ENCODE assay signal across 27 mouse cellular contexts in genomic region chr12:64361592-64362116, GRCm38 (mm10).
DNase-seq lines count a peak whose midpoint lies in the region; ATAC-seq lines count a peak whose summit lies in the region.
"Had no signal": no experiment of that assay in that cellular context is flagged by ENCODE, and none has a peak within 500 bp of the region (broad histone marks: within the 10 kb centered on the region; RNA-seq: fewer than 3 reads in every experiment).

No protein-coding gene starts in this region.

- no peak for DNase-seq in heart, postnatal 25 days (ENCODE audit: low spot score)
- no peak for DNase-seq in kidney, postnatal 4 days
- no peak for DNase-seq in liver
- no peak for DNase-seq in adrenal gland, postnatal 36 days
- DNase-seq: adrenal gland, postnatal 10 days; cerebellum, adult 11 months; cerebellum, adult 2 months; cerebellum, adult 9-11 months; cerebellum, postnatal 25 days; forebrain, postnatal 0 days; gastrocnemius, adult 2 months; gastrocnemius, postnatal 14 days; heart, adult 11 months; heart, postnatal 10 days; heart, postnatal 4 days had no signal

- no peaks in the 10 kb centered on the region for H3K4me1 ChIP-seq in heart, embryonic 15.5 days (replicated peaks)
- 0 out of 2 replicates have a peak, but pooled peaks cover 4% of the 10 kb centered on the region for H3K4me1 ChIP-seq in kidney, embryonic 15.5 days
- no peaks in the 10 kb centered on the region for H3K4me1 ChIP-seq in liver, embryonic 12.5 days
- H3K4me1 ChIP-seq in midbrain, embryonic 15.5 days, result no peaks in the 10 kb centered on the region
- H3K4me1 ChIP-seq: embryonic facial prominence, embryonic 12.5 days; embryonic facial prominence, embryonic 15.5 days had no signal

- no peak overlapping the region for H3K4me3 ChIP-seq in heart, embryonic 15.5 days
- no peak overlapping the region for H3K4me3 ChIP-seq in kidney, embryonic 15.5 days (replicated peaks)
- no peak overlapping the region for H3K4me3 ChIP-seq in liver, embryonic 12.5 days
- no peak overlapping the region for H3K4me3 ChIP-seq in midbrain, embryonic 15.5 days
- H3K4me3 ChIP-seq: embryonic facial prominence, embryonic 12.5 days; embryonic facial prominence, embryonic 15.5 days; gastrocnemius, adult 2 months had no signal

- no peaks in the 10 kb centered on the region for H3K36me3 ChIP-seq in heart, embryonic 15.5 days
- no peaks in the 10 kb centered on the region for H3K36me3 ChIP-seq in kidney, embryonic 15.5 days
- no peaks in the 10 kb centered on the region for H3K36me3 ChIP-seq in liver, embryonic 12.5 days
- no peaks in the 10 kb centered on the region for H3K36me3 ChIP-seq in midbrain, embryonic 15.5 days (replicated peaks)
- H3K36me3 ChIP-seq: embryonic facial prominence, embryonic 12.5 days; embryonic facial prominence, embryonic 15.5 days had no signal

- no peak overlapping the region for H3K9ac ChIP-seq in heart, embryonic 15.5 days
- no peak overlapping the region for H3K9ac ChIP-seq in kidney, embryonic 15.5 days
- H3K9ac ChIP-seq in liver, embryonic 12.5 days, result no peak overlapping the region
- no peak overlapping the region for H3K9ac ChIP-seq in midbrain, embryonic 15.5 days
- H3K9ac ChIP-seq: embryonic facial prominence, embryonic 12.5 days; embryonic facial prominence, embryonic 15.5 days; forebrain, postnatal 0 days; hindbrain, embryonic 14.5 days had no signal

- no peak overlapping the region for H3K4me2 ChIP-seq in heart, embryonic 15.5 days
- no peak overlapping the region for H3K4me2 ChIP-seq in kidney, embryonic 15.5 days
- H3K4me2 ChIP-seq in liver, embryonic 12.5 days, result no peak overlapping the region
- H3K4me2 ChIP-seq in midbrain, embryonic 15.5 days, result no peak overlapping the region
- H3K4me2 ChIP-seq: embryonic facial prominence, embryonic 12.5 days; embryonic facial prominence, embryonic 15.5 days; heart, embryonic 11.5 days; hindbrain, embryonic 14.5 days had no signal

- H3K27ac ChIP-seq in heart, embryonic 15.5 days, result no peak overlapping the region
- no peak overlapping the region for H3K27ac ChIP-seq in kidney, embryonic 15.5 days
- H3K27ac ChIP-seq in liver, embryonic 12.5 days, result no peak overlapping the region
- no peak overlapping the region for H3K27ac ChIP-seq in midbrain, embryonic 15.5 days
- H3K27ac ChIP-seq: embryonic facial prominence, embryonic 12.5 days; embryonic facial prominence, embryonic 15.5 days; gastrocnemius, adult 2 months; hindbrain, embryonic 14.5 days; hindbrain, postnatal 0 days had no signal

- 0 out of 2 replicates have a peak, but pooled peaks have one; percentile 35 for ATAC-seq in heart, embryonic 15.5 days (replicated peaks; ENCODE audit: insufficient number of reproducible peaks, insufficient read depth, low FRiP score, low read depth)
- ATAC-seq in kidney, embryonic 15.5 days (replicated peaks; ENCODE audit: low FRiP score), result peak; percentile 80
- ATAC-seq in liver, embryonic 12.5 days, result 0 out of 2 replicates have a peak, but pooled peaks have one; percentile 15
- no peak for ATAC-seq in midbrain, embryonic 15.5 days (replicated peaks)
- ATAC-seq: CD4-positive, CD25-positive, alpha-beta regulatory T cell, adult 4 months; forebrain, embryonic 14.5 days; forebrain, postnatal 0 days; hindbrain, postnatal 0 days; Patski had no signal

- intact Hi-C loops in heart, postnatal 25 days (cut with DNase I), result no loop called here

- WGBS in heart, embryonic 15.5 days, result 41% methylated on average over 2 of the region's 2 CpGs
- 28% methylated on average over 2 of the region's 2 CpGs for WGBS in kidney, embryonic 15.5 days
- 36% methylated on average over 2 of the region's 2 CpGs for WGBS in liver, embryonic 12.5 days (ENCODE audit: insufficient replicate concordance)
- WGBS in midbrain, embryonic 15.5 days, result 73% methylated on average over 2 of the region's 2 CpGs

- H3K9me3 ChIP-seq in heart, embryonic 15.5 days (replicated peaks), result no peaks in the 10 kb centered on the region
- no peaks in the 10 kb centered on the region for H3K9me3 ChIP-seq in kidney, embryonic 15.5 days (replicated peaks)
- H3K9me3 ChIP-seq in liver, embryonic 12.5 days (replicated peaks), result no peaks in the 10 kb centered on the region
- no peaks in the 10 kb centered on the region for H3K9me3 ChIP-seq in midbrain, embryonic 15.5 days
- H3K9me3 ChIP-seq: embryonic facial prominence, embryonic 12.5 days; embryonic facial prominence, embryonic 15.5 days had no signal

- no peaks in the 10 kb centered on the region for H3K27me3 ChIP-seq in heart, embryonic 15.5 days
- H3K27me3 ChIP-seq in kidney, embryonic 15.5 days, result no peaks in the 10 kb centered on the region
- H3K27me3 ChIP-seq in liver, embryonic 12.5 days (replicated peaks), result no peaks in the 10 kb centered on the region
- H3K27me3 ChIP-seq in midbrain, embryonic 15.5 days (replicated peaks), result no peaks in the 10 kb centered on the region
- H3K27me3 ChIP-seq: embryonic facial prominence, embryonic 12.5 days; embryonic facial prominence, embryonic 15.5 days; Patski had no signal
